Mouse (Mus musculus): ENCODE results near the gene Afmid. TPM values are rescaled to one million over a fixed set of nuclear protein-coding genes. Genes with fewer than 3 reads are reported as not detected.
"Not testable (repeated sequence)": the region's sequence is repeated elsewhere in the genome, so short reads cannot be mapped to it uniquely, and the experiment has no call there.

Gene Afmid
- 10 to 100 TPM; 15.3 to 15.5 TPM for total RNA-seq (2021)

DNA sequence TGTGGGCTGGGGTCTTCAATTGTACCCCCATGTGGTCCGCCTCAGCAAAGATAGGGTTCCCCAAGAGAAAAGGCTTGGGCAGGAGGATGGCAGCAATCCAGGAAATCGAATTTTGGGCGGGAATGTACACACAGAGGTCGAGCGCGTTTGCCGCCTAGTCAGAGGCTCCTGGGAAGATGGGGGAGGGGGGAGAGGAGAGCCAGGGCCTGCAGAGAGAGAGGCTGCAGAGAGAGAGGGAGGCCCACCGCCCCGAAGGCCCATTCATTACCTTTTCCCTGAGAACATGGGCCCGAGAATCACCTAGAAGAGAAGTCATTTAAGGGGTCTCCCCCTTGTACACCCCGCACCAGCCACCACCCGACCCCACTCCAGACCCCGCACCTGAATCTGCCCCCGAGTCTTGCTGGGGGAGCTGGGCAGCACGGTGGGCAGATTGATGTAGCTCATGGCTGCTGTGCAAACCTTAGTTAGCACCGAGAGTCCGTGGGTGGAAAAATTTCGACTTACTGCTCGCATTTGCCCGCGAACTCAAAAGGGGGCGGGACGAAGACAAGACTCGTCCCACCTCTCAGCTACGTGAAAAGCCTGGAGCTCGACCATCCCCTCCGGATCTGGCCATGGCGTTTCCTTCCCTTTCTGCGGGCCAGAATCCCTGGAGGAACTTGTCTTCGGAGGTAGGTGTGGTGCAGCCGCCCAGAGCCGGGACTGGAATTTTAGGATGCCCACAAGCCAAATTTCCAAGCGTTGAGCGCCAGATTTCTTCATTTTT, at the start of gene Afmid, which contains the start of gene Tk1:
Afmid (plus strand) TSS at position 592 of the 769 bp plus-strand sequence.
Tk1 (minus strand) TSS at position 760 of the 769 bp plus-strand sequence.
- DNase-seq = peak; percentile 83

DNA sequence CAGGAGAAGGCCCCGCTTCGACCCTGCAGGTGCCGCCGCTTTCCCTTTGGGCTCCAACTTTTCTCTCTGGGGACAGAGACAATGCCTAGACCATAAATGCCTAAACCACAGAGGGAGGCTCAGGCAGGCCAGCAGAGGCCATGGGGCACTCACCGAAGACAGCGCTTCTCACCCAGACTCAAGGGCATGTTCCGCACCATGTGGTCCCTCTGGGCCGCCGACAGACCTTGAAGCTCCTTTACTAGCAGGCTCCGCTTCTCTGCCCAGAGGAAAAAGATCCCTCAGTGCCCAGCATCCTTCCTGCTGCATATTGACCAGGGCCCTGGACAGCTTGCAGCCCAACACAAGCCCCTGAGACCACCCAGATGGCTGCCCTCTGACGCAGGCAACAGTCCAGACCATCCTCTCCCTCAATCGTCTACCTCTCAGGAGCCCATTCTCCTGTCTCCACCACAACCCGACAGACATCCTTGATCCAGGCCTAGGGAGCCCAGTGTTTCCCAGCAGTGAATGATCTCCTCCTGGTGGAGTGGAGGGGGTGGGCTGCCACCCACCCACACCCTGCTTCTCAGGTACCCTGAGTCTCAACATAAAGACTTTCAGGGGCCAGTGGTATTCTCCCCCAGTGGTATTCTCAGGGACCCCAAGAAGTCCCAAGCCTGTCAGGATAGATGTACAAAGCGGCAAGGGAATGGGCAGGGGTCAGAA, 49.5 kb upstream of the Afmid start:
- DNase-seq = no peak

DNA sequence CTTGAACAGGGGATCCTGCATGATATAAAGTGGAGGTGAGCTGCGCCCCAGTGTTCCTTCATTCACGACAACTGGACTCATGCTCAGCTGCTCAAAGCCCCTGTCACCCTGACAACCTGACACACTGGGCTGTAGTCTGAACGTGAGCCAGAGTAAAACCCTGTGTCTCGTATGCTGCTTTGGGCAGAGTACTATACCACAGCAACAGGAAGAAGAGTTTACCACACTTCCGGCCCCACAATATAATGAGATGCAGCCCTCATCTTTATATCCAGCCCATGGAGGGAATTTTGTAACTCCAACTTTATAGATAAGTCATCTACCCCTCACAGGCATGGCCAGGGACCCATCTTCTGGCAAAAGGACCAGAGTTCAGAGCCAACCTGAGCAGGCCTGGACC, 48.6 kb upstream of the Afmid start:
- no peak for DNase-seq

DNA sequence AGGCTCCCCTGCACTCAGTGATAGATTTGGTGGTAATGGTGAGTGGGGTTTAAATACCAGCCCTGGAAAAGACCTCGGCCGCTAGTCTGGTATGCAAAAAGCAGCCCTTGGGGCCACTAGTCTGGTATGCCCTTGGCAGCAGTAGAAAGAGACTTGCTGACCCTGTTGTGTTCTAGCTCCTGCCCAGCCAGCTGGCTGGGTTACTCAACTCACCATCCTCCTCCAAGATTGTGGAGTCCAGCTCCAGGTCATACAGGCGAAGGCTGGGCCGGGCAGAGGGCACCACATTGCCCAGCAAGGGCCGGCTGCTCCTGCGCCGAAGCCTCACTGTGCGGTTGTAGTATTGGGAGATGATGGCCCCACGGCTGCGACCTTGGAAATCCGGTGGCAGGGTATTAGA, 47.7 kb upstream of the Afmid start:
- no peak for DNase-seq

DNA sequence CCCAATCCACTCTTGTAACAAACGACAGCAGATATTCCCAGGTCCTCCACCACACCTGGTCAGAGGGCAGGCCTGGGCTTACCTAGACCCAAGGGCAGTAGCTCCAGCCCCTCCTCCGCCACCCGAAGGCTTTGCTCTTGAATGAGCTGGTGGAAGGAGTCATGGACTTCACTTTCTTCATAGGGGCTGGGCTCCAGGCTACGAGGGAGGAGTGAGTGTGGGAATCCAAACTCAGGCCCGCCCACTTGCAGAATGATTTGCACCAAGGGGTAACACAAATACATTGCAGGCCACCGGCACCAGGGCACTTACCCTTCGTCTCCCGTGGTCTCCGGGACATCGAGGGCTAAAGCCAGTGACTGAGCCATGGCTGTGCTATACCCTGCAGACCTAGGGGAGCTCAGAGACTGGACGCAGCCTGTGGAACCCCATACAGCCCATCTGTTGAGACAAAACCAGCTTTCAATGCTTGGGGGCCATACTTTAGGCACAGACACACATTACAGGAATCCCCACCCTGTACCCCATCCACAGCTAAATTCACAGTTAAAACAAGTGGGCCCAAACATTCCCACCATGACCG, 46.8 kb upstream of the Afmid start:
- DNase-seq = peak; percentile 54

DNA sequence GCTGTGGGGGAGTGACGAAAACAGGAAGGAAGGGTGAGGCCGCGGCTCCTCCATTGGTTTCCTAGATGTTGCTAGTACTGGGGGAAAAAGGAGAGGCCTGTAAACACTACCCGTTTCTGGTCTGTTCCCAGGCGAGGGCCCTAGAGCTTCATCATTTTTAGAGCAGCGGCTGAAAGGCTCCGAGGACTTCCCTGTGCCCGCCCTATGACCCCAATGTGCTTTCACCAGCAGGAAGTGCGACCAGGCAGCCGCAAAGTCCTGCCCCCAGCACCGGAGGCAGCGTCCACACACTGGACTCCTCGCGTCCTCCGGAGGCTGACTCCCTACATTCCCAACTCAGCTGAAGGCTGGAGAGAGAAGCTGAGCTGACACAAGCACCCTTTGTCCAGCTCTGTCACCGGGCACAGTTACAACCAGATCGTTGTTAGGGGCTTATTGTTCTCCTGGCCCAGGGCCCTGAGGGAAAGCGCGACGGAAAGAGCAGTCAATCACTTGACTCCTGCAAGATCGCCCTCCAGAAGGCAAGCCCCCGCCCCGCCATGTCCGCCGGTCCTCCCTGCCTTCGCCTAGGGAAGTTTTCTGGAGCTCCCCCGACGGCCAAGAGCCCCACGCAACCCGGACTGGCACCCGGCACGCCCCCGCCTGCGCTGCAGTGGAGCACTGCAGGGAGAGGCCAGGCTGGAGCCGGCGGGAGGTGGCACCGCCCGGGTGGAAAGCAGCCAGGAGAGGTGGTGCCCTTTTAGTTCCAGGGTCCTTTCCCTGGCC, 46.1 kb upstream of the Afmid start:
- peak; percentile 78 for DNase-seq

DNA sequence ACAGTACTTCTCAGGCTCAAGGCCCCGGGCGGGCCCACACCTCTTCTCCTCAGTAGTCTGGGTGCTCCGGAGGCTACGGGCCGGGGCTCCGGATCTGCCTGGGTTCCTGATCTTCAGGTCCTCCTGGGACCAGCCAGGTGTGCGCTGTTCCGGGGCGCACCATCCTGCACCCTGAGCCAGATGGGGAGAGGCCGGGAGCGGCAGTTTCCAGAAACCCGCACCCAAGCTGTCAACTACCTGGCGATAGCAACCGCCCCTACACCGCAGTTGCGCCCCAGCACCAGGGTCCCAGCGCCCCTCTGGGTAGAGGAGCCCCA, 45.6 kb upstream of the Afmid start:
- no peak for DNase-seq

DNA sequence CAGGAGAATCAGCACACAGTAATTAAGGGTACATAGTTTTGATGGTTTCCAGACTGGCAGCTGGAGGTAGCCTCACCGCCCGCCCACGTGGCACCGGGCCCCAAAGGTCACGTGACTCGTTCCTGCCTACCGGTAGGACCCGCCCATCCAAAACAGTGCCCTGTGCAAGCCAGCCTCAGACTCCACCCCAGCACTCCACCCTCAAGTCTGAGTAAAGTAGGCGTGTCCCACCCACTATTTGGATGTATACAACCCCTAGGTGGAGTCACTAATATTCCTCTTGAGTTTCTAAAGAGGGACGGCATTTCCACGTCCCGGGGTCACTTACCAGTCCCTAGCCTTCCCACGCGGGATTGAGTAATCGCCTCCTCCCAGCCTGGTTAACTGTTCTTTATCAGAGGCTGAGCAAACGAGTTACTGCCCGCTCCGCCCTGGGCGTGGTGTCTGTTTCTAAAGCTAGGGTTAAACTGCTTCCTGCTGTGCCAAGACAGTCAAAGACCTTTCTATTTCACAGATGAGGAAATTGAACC, 45.1 kb upstream of the Afmid start:
- peak; percentile 90 for DNase-seq

DNA sequence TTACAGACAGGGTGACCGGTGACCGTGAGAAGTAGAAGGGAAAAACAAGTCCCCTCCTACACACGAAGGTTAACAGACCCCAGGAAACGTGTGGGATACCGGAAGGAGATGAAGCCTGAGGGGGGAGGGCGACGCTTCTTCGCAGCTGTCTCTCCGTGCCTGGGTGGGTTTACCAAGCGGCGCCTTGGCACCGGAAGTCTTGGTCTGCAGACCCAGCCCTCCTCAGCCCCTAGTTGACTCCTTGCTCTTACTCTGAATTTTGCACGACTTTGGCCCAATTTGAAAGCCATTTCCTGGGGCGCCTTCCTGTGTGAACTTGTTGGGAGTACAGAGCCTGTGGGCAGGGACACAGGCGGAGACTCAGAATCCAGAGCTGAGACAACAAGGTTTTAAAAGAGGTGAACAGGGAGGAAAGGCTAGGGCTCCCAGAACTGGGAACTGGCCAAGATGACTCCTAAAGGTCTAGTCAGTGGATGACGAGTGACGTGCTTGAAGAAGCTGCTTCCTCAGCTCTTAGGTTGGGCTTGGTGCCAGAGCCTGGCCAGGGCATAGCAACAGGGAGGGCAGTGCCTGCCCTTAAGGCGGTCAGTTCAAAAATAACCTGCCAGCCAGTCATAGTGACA, 44.4 kb upstream of the Afmid start:
- peak; percentile 79 for DNase-seq

DNA sequence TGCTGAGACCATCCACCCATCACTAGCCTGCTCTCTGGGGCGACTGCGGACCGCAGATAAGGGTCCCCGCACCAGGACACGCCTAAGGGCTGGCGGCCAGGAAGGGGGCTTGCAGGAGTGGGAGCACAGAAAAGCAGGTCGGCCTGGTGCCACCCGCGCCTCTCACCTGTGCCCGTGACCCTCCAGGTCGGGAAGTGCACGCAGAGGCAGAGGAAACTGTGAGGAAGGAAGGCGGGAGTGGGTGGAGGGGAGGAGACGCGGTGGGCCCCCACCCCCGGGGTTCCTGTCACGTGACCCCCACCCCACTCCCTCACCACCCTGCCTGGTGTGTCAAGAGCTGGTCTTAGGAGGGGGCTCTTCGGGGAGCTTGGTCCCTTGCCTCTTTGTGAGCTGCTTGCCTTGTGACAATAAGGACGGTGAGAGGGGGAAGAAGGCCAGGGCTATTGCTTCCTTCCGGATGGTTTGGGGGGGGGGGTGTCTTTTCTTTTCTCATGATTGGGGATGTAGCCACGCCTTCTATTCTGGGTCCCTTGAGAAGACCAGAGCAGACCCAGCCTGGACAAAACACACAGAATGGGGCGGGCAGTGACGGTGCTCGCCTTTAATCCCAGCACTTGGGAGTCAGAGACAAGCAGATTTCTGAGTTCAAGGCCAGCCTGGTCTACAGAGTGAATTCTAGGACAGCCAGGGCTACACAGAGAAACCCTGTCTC, 43.6 kb upstream of the Afmid start, which contains the start of the genes Tmc8 and Tmc6:
Tmc8 (plus strand) TSS at position 84 of the 712 bp plus-strand sequence.
Tmc6 (minus strand) TSS at position 206 of the 712 bp plus-strand sequence.
- peak; percentile 62 for DNase-seq

DNA sequence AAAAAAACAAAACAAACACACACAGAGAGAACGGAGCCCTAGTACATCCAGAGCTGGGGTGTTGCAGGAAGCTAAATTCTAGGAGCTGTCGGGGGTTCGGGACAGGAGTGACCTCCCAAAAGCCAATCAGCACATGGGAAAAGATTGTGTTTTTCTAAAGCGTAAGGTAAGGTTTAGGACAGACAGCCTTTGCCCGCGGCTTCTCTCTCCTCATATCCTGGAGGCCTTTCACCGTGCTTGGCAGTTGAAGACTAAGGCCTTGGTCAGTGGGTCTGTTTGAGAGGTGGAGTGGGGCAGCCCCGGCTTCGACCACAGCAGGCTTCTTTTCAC, 43.1 kb upstream of the Afmid start:
- no peak for DNase-seq

DNA sequence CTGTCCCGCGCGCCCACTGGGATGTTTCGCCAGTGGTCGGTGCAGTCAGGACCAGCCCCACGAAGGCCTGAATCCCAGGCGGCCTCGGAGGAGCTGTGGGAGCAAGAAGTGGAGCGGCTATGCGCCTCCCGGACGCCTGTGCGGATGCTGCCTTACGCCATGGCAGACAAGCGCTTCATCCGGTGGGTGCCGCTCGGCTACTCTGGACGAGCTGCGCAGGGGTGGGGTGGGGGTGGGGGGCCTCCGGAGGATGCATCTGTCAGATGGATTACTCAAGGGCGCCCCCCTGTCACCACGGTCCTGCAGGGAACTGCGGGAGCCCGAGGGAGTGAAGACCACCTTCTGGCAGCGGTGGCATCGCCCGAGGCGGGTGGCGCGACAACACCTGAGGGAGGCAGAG, 42.6 kb upstream of the Afmid start:
- peak; percentile 84 for DNase-seq

DNA sequence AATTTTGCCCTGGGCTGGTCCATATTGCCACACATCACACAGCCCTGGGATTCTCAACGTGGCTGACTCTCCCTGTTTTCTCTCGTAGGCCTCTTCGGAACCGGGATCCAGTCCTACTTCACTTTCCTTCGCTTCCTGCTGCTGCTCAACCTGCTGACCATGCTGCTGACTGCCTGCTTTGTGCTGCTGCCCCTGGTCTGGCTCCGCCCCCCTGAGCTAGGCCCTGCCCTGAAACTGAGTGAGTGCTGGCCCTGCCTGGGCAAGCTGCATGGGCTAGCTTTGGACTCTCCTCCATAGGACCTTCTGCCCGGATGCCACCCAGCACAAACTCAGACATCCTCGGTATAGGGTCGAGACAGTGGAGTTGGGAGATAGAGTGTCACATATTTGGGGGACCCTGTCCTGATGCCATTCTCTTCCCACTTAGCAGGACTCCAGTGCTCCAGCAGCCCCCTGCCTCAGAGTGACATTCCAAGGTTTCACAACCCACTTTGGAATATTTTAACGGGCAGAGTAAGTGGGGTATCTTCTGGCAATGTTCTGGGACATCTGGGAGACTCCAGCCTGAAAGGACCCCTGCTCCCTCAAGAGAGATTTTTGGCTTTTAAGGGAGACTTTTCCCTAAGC, 41.9 kb upstream of the Afmid start:
- peak; percentile 47 for DNase-seq

DNA sequence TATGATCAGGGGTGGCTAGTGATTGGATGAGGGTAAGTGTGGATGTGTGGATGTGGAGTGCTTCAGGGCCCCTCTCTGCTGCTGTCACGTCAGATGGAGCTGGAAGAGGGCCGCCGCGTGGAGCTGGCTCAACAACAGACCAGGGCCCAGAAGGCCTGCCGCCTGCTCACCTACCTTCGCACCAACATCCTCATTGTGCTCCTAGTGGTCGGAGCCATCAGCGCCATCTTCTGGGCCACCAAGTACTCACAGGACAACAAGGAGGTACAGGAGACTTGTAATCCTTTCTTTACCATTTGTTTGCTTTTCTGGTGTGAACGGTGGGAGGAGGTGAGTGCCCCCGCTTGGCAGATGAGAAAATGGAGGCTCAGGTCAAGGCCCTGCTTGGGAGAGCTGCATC, 39.4 kb upstream of the Afmid start:
- peak; percentile 69 for DNase-seq

DNA sequence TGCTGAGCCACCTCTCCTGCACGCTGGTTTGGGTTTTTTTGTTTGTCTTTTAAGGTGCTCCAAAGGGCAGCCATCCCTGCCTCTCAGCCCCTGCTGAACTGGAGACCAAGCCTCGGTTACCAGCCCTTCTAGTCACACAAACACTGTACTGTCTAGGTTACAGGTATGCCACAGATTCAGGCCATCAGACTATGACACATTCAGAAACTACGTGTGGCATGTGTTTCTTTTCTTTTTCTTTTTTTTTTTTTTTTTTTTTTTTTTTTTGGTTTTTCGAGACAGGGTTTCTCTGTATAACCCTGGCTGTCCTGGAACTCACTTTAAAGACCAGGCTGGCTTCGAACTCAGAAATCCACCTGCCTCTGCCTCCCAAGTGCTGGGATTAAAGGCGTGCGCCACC, 37.2 kb upstream of the Afmid start:
- DNase-seq = not testable (repeated sequence)

DNA sequence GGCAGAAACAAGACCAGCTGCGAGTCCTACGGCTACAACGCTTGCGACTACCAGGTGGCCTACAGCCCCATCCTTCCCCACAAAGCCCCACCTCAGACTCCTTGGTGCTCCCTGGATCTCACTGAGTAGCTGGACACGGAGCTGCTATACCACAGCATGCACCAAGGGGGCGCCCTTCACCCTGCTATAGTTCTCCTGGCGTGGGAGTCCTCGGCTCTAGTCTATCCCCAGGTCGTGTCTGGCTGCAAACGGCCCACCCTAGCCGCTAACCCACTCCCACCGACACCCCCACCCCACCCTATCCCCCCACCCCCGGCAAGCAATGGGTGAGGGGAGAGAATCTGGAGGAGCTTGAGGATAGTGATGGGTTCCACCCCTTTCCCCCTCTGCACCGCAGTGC, 35.4 kb upstream of the Afmid start:
- DNase-seq = peak; percentile 85

DNA sequence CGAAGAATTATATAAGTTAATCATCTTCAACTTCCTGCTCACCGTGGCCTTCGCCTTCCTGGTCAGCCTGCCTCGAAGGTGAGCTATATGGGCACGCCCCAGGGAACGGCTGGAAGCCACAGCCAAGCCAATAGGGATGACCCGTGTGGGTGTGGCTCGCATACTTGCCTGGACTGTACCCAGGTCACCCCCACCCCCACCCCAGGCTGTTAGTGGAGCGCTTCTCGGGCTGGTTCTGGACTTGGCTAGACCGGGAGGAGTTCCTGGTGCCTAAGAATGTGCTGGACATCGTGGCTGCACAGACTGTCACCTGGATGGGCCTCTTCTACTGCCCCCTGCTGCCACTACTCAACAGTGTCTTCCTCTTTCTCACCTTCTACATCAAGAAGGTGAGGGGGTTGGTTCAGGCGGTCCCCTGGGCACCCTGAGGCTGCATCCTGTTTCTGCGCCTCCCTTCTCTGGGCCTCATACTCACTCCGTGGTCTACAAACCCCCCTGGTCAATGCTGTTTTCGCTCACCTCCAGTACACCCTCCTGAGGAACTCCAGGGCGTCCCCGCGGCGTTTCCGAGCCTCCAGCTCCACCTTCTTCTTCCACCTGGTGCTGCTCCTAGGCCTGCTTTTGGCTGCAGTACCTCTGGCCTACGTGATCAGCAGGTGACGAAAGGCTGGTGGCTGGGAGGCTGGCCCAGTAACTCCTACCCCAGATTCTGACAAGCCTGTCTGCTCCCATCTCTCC, 34.9 kb upstream of the Afmid start:
- DNase-seq = no peak

DNA sequence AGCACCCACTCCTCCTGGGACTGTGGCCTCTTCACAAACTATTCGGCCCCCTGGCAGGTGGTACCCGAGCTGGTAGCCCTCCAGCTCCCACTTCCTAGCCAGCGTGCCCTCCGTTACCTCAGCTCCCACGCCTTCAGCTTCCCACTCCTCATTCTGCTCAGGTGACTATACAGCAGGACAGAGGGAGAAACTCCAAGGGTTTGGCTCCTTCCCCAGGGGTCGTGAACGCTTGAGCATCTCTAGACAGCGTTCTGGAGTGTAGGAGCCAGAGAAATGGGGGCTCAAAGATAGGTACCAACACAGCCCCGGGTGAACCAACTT, 34.3 kb upstream of the Afmid start:
- DNase-seq = no peak

DNA sequence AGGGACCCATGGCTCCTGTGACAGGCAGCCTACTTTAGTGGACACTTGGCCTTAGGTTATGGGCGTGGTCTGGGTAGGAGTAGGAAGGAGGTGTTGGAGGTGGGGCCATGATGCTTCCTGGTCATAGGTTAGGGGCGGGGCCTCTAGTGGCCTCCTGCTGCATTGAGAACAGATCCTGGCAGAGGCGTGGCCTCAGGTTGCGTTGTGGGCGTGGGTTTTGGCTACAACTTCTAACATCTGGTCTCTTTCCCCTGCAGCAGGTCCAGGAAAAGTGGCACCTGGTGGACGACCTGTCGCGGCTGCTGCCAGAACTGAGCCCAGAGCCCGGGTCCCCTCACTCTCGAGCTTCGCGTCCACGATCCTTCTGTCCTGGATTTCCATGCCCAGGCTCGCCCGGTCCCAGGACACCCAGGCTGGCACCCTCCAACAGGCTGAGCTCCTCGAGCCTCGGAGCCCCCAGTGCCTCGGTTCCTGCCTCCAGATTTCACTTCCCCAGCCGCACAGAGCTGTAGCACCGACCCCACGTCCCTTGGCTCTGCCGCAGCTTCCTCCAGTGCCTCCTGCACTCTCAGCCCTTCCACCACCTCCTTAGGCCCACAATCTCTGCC, 33.3 kb upstream of the Afmid start:
- peak; percentile 36 for DNase-seq

DNA sequence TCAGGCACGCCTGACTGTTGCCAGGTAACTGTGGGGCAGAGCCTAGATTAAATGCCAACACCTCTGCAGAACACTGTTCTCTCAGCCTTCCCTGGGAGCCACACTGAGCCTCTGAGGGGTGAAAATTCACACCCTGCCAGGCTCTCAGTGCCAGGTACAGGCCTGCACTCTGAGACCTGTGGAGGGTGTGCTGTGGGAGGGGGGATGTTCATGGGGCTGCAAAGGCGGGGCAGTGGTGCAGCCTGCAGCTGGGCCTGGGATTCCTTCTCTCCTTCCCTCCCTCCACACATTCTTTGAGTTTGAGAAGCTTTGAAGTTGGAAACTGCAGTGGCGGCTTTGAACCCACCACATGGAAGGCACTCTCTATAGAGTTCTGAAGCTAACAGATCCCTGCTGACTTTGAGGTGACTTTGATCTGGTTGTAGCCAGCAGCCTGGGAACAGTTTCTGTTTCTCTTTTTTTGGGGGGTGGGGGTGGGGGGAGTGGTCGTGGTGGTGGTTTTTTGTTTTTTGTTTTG, 31.6 kb upstream of the Afmid start:
- DNase-seq = no peak

All from heart, postnatal 4 days (tissue).